Mouse (Mus musculus) hindbrain, embryonic 11.5 days (tissue): ENCODE data around the gene Zscan12. TPM values are rescaled to one million over a fixed set of nuclear protein-coding genes. Genes with fewer than 3 reads are reported as not detected.

ENCODE experiments used
- polyA plus RNA-seq: library from polyadenylated mRNA; unstranded; fragments of >200 nt; fragmentation: Nextera tagmentation; extraction: Ambion mirVana; gene quantifications from 2 replicates; pipeline ENCODE4 v1.2.1, GENCODE M21; 2014

The Zscan12 gene
- polyA plus RNA-seq, 1 experiment from 2014 or later, result 20.3 TPM

Other genes with a start within 250 kb of the Zscan12 start
- not detected in 2 replicates for gene Olfr263, start 233.2 kb upstream of the Zscan12 start, polyA plus RNA-seq
- not detected in 2 replicates for gene Olfr1368, start 217.0 kb upstream of the Zscan12 start, polyA plus RNA-seq
- 133 and 144 TPM in 2 replicates for gene Trim27, start 183.4 kb upstream of the Zscan12 start, polyA plus RNA-seq
- gene Gpx5, start 70.1 kb upstream of the Zscan12 start, polyA plus RNA-seq, result not detected in 2 replicates
- gene Gpx6, start 50.7 kb upstream of the Zscan12 start, polyA plus RNA-seq, result 0.32 TPM in 1 of 2 replicates, not detected in the other
- not detected in 2 replicates for gene Olfr1367, start 15.9 kb upstream of the Zscan12 start, polyA plus RNA-seq
- 84.8 and 90.5 TPM in 2 replicates for gene Zkscan3, start 39.9 kb downstream of the Zscan12 start, polyA plus RNA-seq
- gene Pgbd1, start 78.2 kb downstream of the Zscan12 start, polyA plus RNA-seq, result 5.9 and 6.0 TPM in 2 replicates
- 18.4 and 21.0 TPM in 2 replicates for gene Zscan26, start 90.9 kb downstream of the Zscan12 start, polyA plus RNA-seq
- 2.5 and 3.4 TPM in 2 replicates for gene Nkapl, start 105.7 kb downstream of the Zscan12 start, polyA plus RNA-seq
- gene Zkscan4, start 116.1 kb downstream of the Zscan12 start, polyA plus RNA-seq, result 5.2 and 5.9 TPM in 2 replicates
- not detected in 2 replicates for gene Gm10065, start 116.6 kb downstream of the Zscan12 start, polyA plus RNA-seq
- gene AK157302, start 132.4 kb downstream of the Zscan12 start, polyA plus RNA-seq, result 0.23 and 0.35 TPM in 2 replicates
- gene Gm11273, start 138.6 kb downstream of the Zscan12 start, polyA plus RNA-seq, result 3.7 and 5.1 TPM in 2 replicates
- 9.8 and 11.0 TPM in 2 replicates for gene Zkscan8, start 168.3 kb downstream of the Zscan12 start, polyA plus RNA-seq
- 0.05 and 0.25 TPM in 2 replicates for gene Olfr1366, start 180.0 kb downstream of the Zscan12 start, polyA plus RNA-seq
- gene Olfr1535, start 197.1 kb downstream of the Zscan12 start, polyA plus RNA-seq, result 0.17 TPM in 1 of 2 replicates, not detected in the other
- gene Olfr1364, start 218.9 kb downstream of the Zscan12 start, polyA plus RNA-seq, result not detected in 2 replicates